Mouse (Mus musculus) limb, embryonic 12.5 days (tissue): Measurements from ENCODE around the gene Dlec1. TPM values are rescaled to one million over a fixed set of nuclear protein-coding genes. Genes with fewer than 3 reads are reported as not detected.

ENCODE experiments used
- ATAC-seq: fragments of 200-750 bp; cut with Nextera tagmentation; 2 replicates; pipeline ENCODE4 v1.8.0; 2017; ENCODE audit warnings: low read depth, moderate TSS enrichment; ENCODE audit not compliant: insufficient number of reproducible peaks, insufficient read depth, low FRiP score, low TSS enrichment
- H3K27ac ChIP-seq: fragments of 300-500 bp; sonication (generic); 2 replicates; pipeline ENCODE4 v1.5.1; 2016; ENCODE audit warnings: mild to moderate bottlenecking, moderate library complexity
- H3K27me3 ChIP-seq: fragments of 300-500 bp; sonication (generic); 2 replicates; pipeline ENCODE4 v1.6.1; 2016; ENCODE audit warnings: mild to moderate bottlenecking, moderate library complexity
- H3K36me3 ChIP-seq: fragments of 300-500 bp; sonication (generic); 2 replicates; pipeline ENCODE4 v1.6.1; 2016; ENCODE audit warnings: mild to moderate bottlenecking, moderate library complexity
- H3K4me1 ChIP-seq: fragments of 300-500 bp; sonication (generic); replicated peaks from 2 replicates; pipeline ENCODE4 v1.6.1; 2016
- H3K4me2 ChIP-seq: fragments of 300-500 bp; sonication (generic); 2 replicates; pipeline ENCODE4 v1.6.1; 2016; ENCODE audit warnings: mild to moderate bottlenecking, moderate library complexity
- H3K4me3 ChIP-seq: fragments of 300-500 bp; sonication (generic); replicated peaks from 2 replicates; pipeline ENCODE4 v1.5.1; 2016; ENCODE audit warnings: mild to moderate bottlenecking
- H3K9ac ChIP-seq: fragments of 300-500 bp; sonication (generic); replicated peaks from 2 replicates; pipeline ENCODE4 v1.6.1; 2016; ENCODE audit warnings: mild to moderate bottlenecking, moderate library complexity
- H3K9me3 ChIP-seq: fragments of 300-500 bp; sonication (generic); 2 replicates; pipeline ENCODE4 v1.6.1; 2016; ENCODE audit warnings: mild to moderate bottlenecking, moderate library complexity
- WGBS: fragments of 180-500 bp; shearing (Covaris S2); methylation state at CpG from one replicate; pipeline ENCODE4 v1.1.7; 2016; 5-methylcytosine and 5-hydroxymethylcytosine counted together
- polyA plus RNA-seq: library from polyadenylated mRNA; unstranded; fragments of >200 nt; fragmentation: Nextera tagmentation; extraction: Ambion mirVana; gene quantifications from 2 replicates; pipeline ENCODE4 v1.2.1, GENCODE M21; 2016

Dlec1 gene
- polyA plus RNA-seq, 1 experiment from 2014 or later: 2.3 TPM

GRCm38 (mm10) chr9:119143372-119143771 is 41.1 kb downstream of the Dlec1 start:
- ATAC-seq: no peak
- no peak overlapping the region for H3K9ac ChIP-seq
- H3K27me3 ChIP-seq: 0 out of 2 replicates have a peak, but pooled peaks cover 3% of the 10 kb centered on the region
- no peak overlapping the region for H3K4me2 ChIP-seq
- H3K9me3 ChIP-seq: no peaks in the 10 kb centered on the region
- 75% methylated on average over 9 of the region's 9 CpGs for whole genome bisulfite sequencing
- no peak overlapping the region for H3K4me3 ChIP-seq
- no peaks in the 10 kb centered on the region for H3K36me3 ChIP-seq
- no peak overlapping the region for H3K27ac ChIP-seq
- H3K4me1 ChIP-seq: no peaks in the 10 kb centered on the region

DNA sequence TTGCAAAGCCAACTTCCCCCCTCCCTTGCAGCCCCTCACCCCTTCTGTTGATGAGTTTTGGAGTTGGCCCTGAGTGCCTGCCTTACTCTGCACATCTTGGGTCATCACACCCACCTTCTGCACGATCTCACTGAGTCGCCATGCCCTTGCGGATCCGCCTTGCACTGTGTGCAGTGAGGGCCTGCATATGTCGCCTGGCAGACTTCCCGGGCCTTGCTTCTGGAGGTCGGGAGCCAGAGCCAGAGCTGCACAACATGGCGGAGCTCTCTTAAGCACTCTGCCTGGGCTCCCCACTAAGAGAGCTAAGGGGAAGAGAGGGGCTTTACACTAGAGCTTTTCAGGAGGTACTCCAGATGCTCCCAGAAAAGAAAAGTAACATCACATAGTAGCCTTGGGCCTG is 42.4 kb downstream of the Dlec1 start:
- Histone ChIP-seq H3K4me1 (no peaks in the 10 kb centered on the region), H3K9me3 (no peaks in the 10 kb centered on the region), H3K36me3 (no peaks in the 10 kb centered on the region), H3K27me3 (0 out of 2 replicates have a peak, but pooled peaks cover 3% of the 10 kb centered on the region), H3K4me3 (no peak overlapping the region), H3K4me2 (no peak overlapping the region), H3K27ac (no peak overlapping the region), H3K9ac (no peak overlapping the region)
- WGBS: 86% methylated on average over 8 of the region's 8 CpGs
- no peak for ATAC-seq

- H3K4me2 ChIP-seq: no peak overlapping the region
- ATAC-seq: no peak
- 68% methylated on average over 10 of the region's 10 CpGs for WGBS
Measured at GRCm38 (mm10) chr9:119145137-119145536, 42.9 kb downstream of the Dlec1 start.

GRCm38 (mm10) chr9:119145638-119146037 is 43.4 kb downstream of the Dlec1 start:
- H3K9me3 ChIP-seq: no peaks in the 10 kb centered on the region
- H3K4me1 ChIP-seq: no peaks in the 10 kb centered on the region
- H3K27me3 ChIP-seq: 0 out of 2 replicates have a peak, but pooled peaks cover 3% of the 10 kb centered on the region
- no peaks in the 10 kb centered on the region for H3K36me3 ChIP-seq
- H3K9ac ChIP-seq: no peak overlapping the region
- no peak overlapping the region for H3K4me2 ChIP-seq
- no peak overlapping the region for H3K4me3 ChIP-seq
- WGBS: 62% methylated on average over 6 of the region's 6 CpGs
- H3K27ac ChIP-seq: no peak overlapping the region
- ATAC-seq: no peak

More at GRCm38 (mm10) chr9:119145137-119145536, 42.9 kb downstream of the Dlec1 start:
- Histone ChIP-seq H3K9me3 (no peaks in the 10 kb centered on the region), H3K27ac (no peak overlapping the region), H3K4me1 (no peaks in the 10 kb centered on the region), H3K9ac (no peak overlapping the region), H3K36me3 (no peaks in the 10 kb centered on the region), H3K4me3 (no peak overlapping the region), H3K27me3 (0 out of 2 replicates have a peak, but pooled peaks cover 3% of the 10 kb centered on the region)

DNA sequence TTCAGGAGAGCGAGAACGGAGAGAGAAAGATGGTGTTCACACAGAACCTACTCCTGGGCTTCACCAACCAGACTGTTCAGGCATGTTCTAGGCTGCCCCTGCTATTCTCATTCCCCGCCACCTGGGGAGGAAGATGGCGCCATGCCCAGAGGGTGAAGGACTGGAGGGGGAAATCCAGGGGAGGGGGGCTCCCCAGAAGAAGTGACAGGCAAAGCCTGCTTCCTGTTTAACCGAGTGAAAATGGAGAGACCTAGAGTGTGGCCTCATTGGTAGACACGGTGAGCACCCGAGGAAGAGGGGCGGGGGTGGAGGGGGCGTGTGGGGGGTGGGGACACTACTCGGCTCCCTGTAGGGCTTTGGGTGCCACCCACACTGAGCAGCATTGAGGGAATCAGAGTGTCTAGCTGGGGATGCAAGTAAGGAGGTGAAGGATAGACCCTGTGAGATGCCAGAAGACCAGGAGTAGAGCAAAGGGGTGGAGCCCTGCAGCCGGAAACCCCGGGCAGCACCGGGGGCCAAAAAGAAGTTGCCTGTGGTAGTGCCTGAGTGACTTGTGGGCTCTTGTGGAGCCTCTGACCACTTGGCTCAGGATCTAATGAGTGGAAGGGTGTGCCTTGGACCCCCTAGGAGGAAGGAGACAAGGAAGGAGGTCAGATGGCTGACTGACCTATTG is 44.0 kb downstream of the Dlec1 start:
- 80% methylated on average over 13 of the region's 13 CpGs for WGBS
- H3K36me3 ChIP-seq: no peaks in the 10 kb centered on the region
- H3K27ac ChIP-seq: no peak overlapping the region
- no peak overlapping the region for H3K4me2 ChIP-seq
- H3K27me3 ChIP-seq: 0 out of 2 replicates have a peak, but pooled peaks cover 3% of the 10 kb centered on the region
- H3K9me3 ChIP-seq: no peaks in the 10 kb centered on the region
- no peak for ATAC-seq
- no peak overlapping the region for H3K9ac ChIP-seq
- H3K4me1 ChIP-seq: no peaks in the 10 kb centered on the region
- no peak overlapping the region for H3K4me3 ChIP-seq

DNA sequence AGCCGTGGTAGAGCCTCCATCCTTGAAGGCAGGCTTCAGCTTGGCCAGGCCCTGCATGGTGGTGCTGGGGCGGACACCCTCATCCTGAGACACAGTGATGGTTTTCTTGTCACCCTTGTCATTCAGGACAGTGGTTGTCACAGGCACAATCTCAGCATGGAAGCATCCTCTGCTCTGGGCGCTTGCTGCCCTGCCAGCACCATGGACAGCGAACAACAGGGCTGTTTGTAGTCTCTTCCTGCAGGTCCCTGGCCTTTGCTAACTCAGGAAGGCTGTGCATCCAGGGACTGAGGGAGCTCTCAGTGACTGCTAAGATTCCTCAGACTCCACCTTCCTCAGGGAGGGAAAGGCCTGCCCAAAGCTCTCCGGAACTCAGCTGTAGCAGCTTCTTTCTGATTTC is 47.3 kb downstream of the Dlec1 start:
- Histone ChIP-seq H3K27ac (no peak overlapping the region), H3K4me3 (no peak overlapping the region), H3K36me3 (no peaks in the 10 kb centered on the region), H3K4me1 (no peaks in the 10 kb centered on the region), H3K9ac (no peak overlapping the region), H3K27me3 (peaks cover 4% of the 10 kb centered on the region), H3K4me2 (no peak overlapping the region), H3K9me3 (no peaks in the 10 kb centered on the region)
- ATAC-seq: peak; percentile 46; the same call in 1 of the 2 replicates
- 20% methylated on average over 5 of the region's 5 CpGs for WGBS

- Histone ChIP-seq H3K9me3 (no peaks in the 10 kb centered on the region), H3K36me3 (no peaks in the 10 kb centered on the region), H3K4me3 (no peak overlapping the region), H3K9ac (no peak overlapping the region), H3K27me3 (peaks cover 25% of the 10 kb centered on the region), H3K27ac (no peak overlapping the region), H3K4me1 (no peaks in the 10 kb centered on the region), H3K4me2 (no peak overlapping the region)
- ATAC-seq: no peak
- 50% methylated on average over 2 of the region's 2 CpGs for WGBS
Measured at GRCm38 (mm10) chr9:119151751-119152150, 49.5 kb downstream of the Dlec1 start.

- no peak for ATAC-seq
- Histone ChIP-seq H3K9me3 (no peaks in the 10 kb centered on the region), H3K4me2 (no peak overlapping the region), H3K4me3 (no peak overlapping the region), H3K27ac (no peak overlapping the region), H3K4me1 (no peaks in the 10 kb centered on the region), H3K36me3 (no peaks in the 10 kb centered on the region), H3K27me3 (peaks cover 40% of the 10 kb centered on the region), H3K9ac (no peak overlapping the region)
- 78% methylated on average over 8 of the region's 8 CpGs for WGBS
Measured at GRCm38 (mm10) chr9:119155416-119155815, 53.1 kb downstream of the Dlec1 start.

- Histone ChIP-seq H3K4me3 (no peak overlapping the region), H3K36me3 (no peaks in the 10 kb centered on the region), H3K9me3 (no peaks in the 10 kb centered on the region), H3K4me2 (peak overlapping the region; percentile 64; the same call in 1 of the 2 replicates), H3K4me1 (no peaks in the 10 kb centered on the region), H3K27me3 (peaks cover 40% of the 10 kb centered on the region), H3K27ac (no peak overlapping the region), H3K9ac (no peak overlapping the region)
- WGBS: 53% methylated on average over 7 of the region's 7 CpGs
- peak; percentile 12; the same call in 1 of the 2 replicates for ATAC-seq
Measured at GRCm38 (mm10) chr9:119155826-119156225, 53.5 kb downstream of the Dlec1 start.

- WGBS: 1% methylated on average over 65 of the region's 65 CpGs
- no peaks in the 10 kb centered on the region for H3K36me3 ChIP-seq
- peak; percentile 83 for ATAC-seq
- H3K4me2 ChIP-seq: peak within 1 kb of the TSS; percentile 64
- peak within 1 kb of the TSS; percentile 42 for H3K9ac ChIP-seq
- peak within 1 kb of the TSS; percentile 50 for H3K4me3 ChIP-seq
- H3K9me3 ChIP-seq: no peaks in the 10 kb centered on the region
- H3K27me3 ChIP-seq: peaks cover 40% of the 10 kb centered on the region
- no peak within 1 kb of the TSS for H3K27ac ChIP-seq
- H3K4me1 ChIP-seq: no peaks in the 10 kb centered on the region
Measured at GRCm38 (mm10) chr9:119156278-119157201, 54.3 kb downstream of the Dlec1 start, which contains the start of gene Acaa1b. Gene Acaa1b (minus strand): TSS chr9:119157093.

GRCm38 (mm10) chr9:119158861-119159260 is 56.6 kb downstream of the Dlec1 start, which contains the start of gene Gm47289:
Gene Gm47289 (plus strand): TSS chr9:119159161.
- no peak within 1 kb of the TSS for H3K4me2 ChIP-seq
- no peak within 1 kb of the TSS for H3K4me3 ChIP-seq
- peaks cover 40% of the 10 kb centered on the region for H3K27me3 ChIP-seq
- H3K9me3 ChIP-seq: no peaks in the 10 kb centered on the region
- H3K9ac ChIP-seq: no peak within 1 kb of the TSS
- no peak for ATAC-seq
- H3K36me3 ChIP-seq: no peaks in the 10 kb centered on the region
- H3K27ac ChIP-seq: no peak within 1 kb of the TSS
- 59% methylated on average over 4 of the region's 4 CpGs for WGBS
- no peaks in the 10 kb centered on the region for H3K4me1 ChIP-seq
